Mouse (Mus musculus): ENCODE data around the gene Usb1.

Gene Usb1

GRCm38 (mm10) chr8:95331720-95332436 lies at the start of gene Usb1, which contains the start of gene Zfp319:
Usb1 (plus strand) TSS chr8:95332284.
Zfp319 (minus strand) TSS chr8:95331950.
- DNase-seq (ENCODE audit: low spot score) = peak; percentile 96

GRCm38 (mm10) chr8:95289066-95289650 lies 42.9 kb upstream of the Usb1 start:
- no peak for DNase-seq (ENCODE audit: low spot score)

- no peak for DNase-seq (ENCODE audit: low spot score)
Measured at GRCm38 (mm10) chr8:95293172-95293571, 38.9 kb upstream of the Usb1 start.

- DNase-seq (ENCODE audit: low spot score) = no peak
Measured at GRCm38 (mm10) chr8:95293891-95294290, 38.2 kb upstream of the Usb1 start.

GRCm38 (mm10) chr8:95302410-95302809 lies 29.7 kb upstream of the Usb1 start:
- no peak for DNase-seq (ENCODE audit: low spot score)

GRCm38 (mm10) chr8:95305526-95305925 lies 26.6 kb upstream of the Usb1 start:
- no peak for DNase-seq (ENCODE audit: low spot score)

GRCm38 (mm10) chr8:95306431-95306830 lies 25.7 kb upstream of the Usb1 start, which contains the start of gene Cngb1:
Cngb1 (minus strand) TSS chr8:95306585.
- DNase-seq (ENCODE audit: low spot score) = no peak

GRCm38 (mm10) chr8:95310342-95310970 lies 21.6 kb upstream of the Usb1 start, which contains the start of gene Tepp:
Tepp (plus strand) TSS chr8:95310566.
- DNase-seq (ENCODE audit: low spot score) = peak; percentile 69

- DNase-seq (ENCODE audit: low spot score) = no peak
Measured at GRCm38 (mm10) chr8:95312836-95313235, 19.2 kb upstream of the Usb1 start.

GRCm38 (mm10) chr8:95313857-95314256 lies 18.2 kb upstream of the Usb1 start:
- no peak for DNase-seq (ENCODE audit: low spot score)

- DNase-seq (ENCODE audit: low spot score) = no peak
Measured at GRCm38 (mm10) chr8:95314707-95315106, 17.4 kb upstream of the Usb1 start.

GRCm38 (mm10) chr8:95315350-95315749 lies 16.7 kb upstream of the Usb1 start:
- no peak for DNase-seq (ENCODE audit: low spot score)

- DNase-seq (ENCODE audit: low spot score) = peak; percentile 70
Measured at GRCm38 (mm10) chr8:95320224-95321139, 11.6 kb upstream of the Usb1 start.

- DNase-seq (ENCODE audit: low spot score) = no peak
Measured at GRCm38 (mm10) chr8:95323201-95323600, 8.9 kb upstream of the Usb1 start.

- DNase-seq (ENCODE audit: low spot score) = no peak
Measured at GRCm38 (mm10) chr8:95324646-95325045, 7.4 kb upstream of the Usb1 start.

GRCm38 (mm10) chr8:95326822-95327221 lies 5.3 kb upstream of the Usb1 start:
- no peak for DNase-seq (ENCODE audit: low spot score)

GRCm38 (mm10) chr8:95327866-95328465 lies 4.1 kb upstream of the Usb1 start:
- DNase-seq (ENCODE audit: low spot score) = no peak

GRCm38 (mm10) chr8:95330367-95330766 lies 1.7 kb upstream of the Usb1 start:
- no peak for DNase-seq (ENCODE audit: low spot score)

- DNase-seq (ENCODE audit: low spot score) = peak; percentile 89
Measured at GRCm38 (mm10) chr8:95331156-95331719, 846 bp upstream of the Usb1 start.

- no peak for DNase-seq (ENCODE audit: low spot score)
Measured at GRCm38 (mm10) chr8:95332437-95333199, 534 bp downstream of the Usb1 start.
